Mouse (Mus musculus): ENCODE results near the gene Trdmt1. TPM values are rescaled to one million over a fixed set of nuclear protein-coding genes. Genes with fewer than 3 reads are reported as not detected.

Gene Trdmt1
- total and polyA plus RNA-seq, 2 experiments: 0.83 to 3.9 TPM

- H3K27ac ChIP-seq (replicated peaks; ENCODE audit: insufficient read depth, low read depth, low read length): peak overlapping the region; percentile 58
- H3K79me2 ChIP-seq (ENCODE audit: control insufficient read depth, insufficient read depth, low read length): no peaks in the 10 kb centered on the region
- peak overlapping the region; percentile 54 for H3K9ac ChIP-seq (ENCODE audit: low read depth, low read length)
- 1% methylated on average over 46 of the region's 46 CpGs for WGBS
- H3K36me3 ChIP-seq (ENCODE audit: control insufficient read depth, insufficient read depth, low read length): no peaks in the 10 kb centered on the region
- H3K4me1 ChIP-seq (ENCODE audit: control insufficient read depth, insufficient read depth, low read length): peaks cover 3% of the 10 kb centered on the region; the same call in 1 of the 2 replicates
- TF ChIP-seq POLR2A (IDR thresholded peaks at IDR 0.05; ENCODE audit: extremely low read depth, insufficient read depth, low read length) (peak; percentile 63; the same call in 1 of the 2 replicates), CTCF (IDR thresholded peaks at IDR 0.05; ENCODE audit: low read depth, low read length) (no peak)
- 0 out of 2 replicates have a peak, but pooled peaks cover 2% of the 10 kb centered on the region for H3K27me3 ChIP-seq (ENCODE audit: control insufficient read depth, insufficient read depth, low read length)
- DNase-seq (ENCODE audit: extremely low read depth, low read depth, low spot score): peak; percentile 24
- H3K4me3 ChIP-seq (ENCODE audit: insufficient read depth, low read depth, low read length): peak overlapping the region; percentile 67
These were observed 29.8 kb upstream of the Trdmt1 start for GRCm38 (mm10) chr2:13574066-13574800.

- DNase-seq (ENCODE audit: extremely low read depth, low read depth, low spot score): peak; percentile 38
- Histone ChIP-seq H3K79me2 (ENCODE audit: control insufficient read depth, insufficient read depth, low read length) (no peaks in the 10 kb centered on the region), H3K27ac (replicated peaks; ENCODE audit: insufficient read depth, low read depth, low read length) (peak within 1 kb of the TSS; percentile 58), H3K4me3 (ENCODE audit: insufficient read depth, low read depth, low read length) (peak within 1 kb of the TSS; percentile 67), H3K9ac (ENCODE audit: low read depth, low read length) (peak within 1 kb of the TSS; percentile 54), H3K4me1 (ENCODE audit: control insufficient read depth, insufficient read depth, low read length) (peaks cover 3% of the 10 kb centered on the region; the same call in 1 of the 2 replicates), H3K27me3 (ENCODE audit: control insufficient read depth, insufficient read depth, low read length) (0 out of 2 replicates have a peak, but pooled peaks cover 2% of the 10 kb centered on the region), H3K36me3 (ENCODE audit: control insufficient read depth, insufficient read depth, low read length) (no peaks in the 10 kb centered on the region)
- TF ChIP-seq POLR2A (IDR thresholded peaks at IDR 0.05; ENCODE audit: extremely low read depth, insufficient read depth, low read length): 0 out of 2 replicates have a peak, but pooled peaks have one; percentile 33
- no peak for TF ChIP-seq CTCF (IDR thresholded peaks at IDR 0.05; ENCODE audit: low read depth, low read length)
- 3% methylated on average over 26 of the region's 26 CpGs for WGBS
These were observed 29.1 kb upstream of the Trdmt1 start, which contains the start of gene Vim for GRCm38 (mm10) chr2:13573408-13574065. TSS of gene Vim (plus strand) at chr2:13573927.

GRCm38 (mm10) chr2:13572647-13573407, 28.4 kb upstream of the Trdmt1 start:
- peak; percentile 17 for DNase-seq (ENCODE audit: extremely low read depth, low read depth, low spot score)
- Histone ChIP-seq H3K27me3 (ENCODE audit: control insufficient read depth, insufficient read depth, low read length) (0 out of 2 replicates have a peak, but pooled peaks cover 2% of the 10 kb centered on the region), H3K79me2 (ENCODE audit: control insufficient read depth, insufficient read depth, low read length) (no peaks in the 10 kb centered on the region), H3K27ac (replicated peaks; ENCODE audit: insufficient read depth, low read depth, low read length) (0 out of 2 replicates have a peak overlapping the region, but pooled peaks have one; percentile 19), H3K4me3 (ENCODE audit: insufficient read depth, low read depth, low read length) (no peak overlapping the region), H3K36me3 (ENCODE audit: control insufficient read depth, insufficient read depth, low read length) (no peaks in the 10 kb centered on the region), H3K4me1 (ENCODE audit: control insufficient read depth, insufficient read depth, low read length) (peaks cover 3% of the 10 kb centered on the region; the same call in 1 of the 2 replicates), H3K9ac (ENCODE audit: low read depth, low read length) (no peak overlapping the region)
- TF ChIP-seq CTCF (IDR thresholded peaks at IDR 0.05; ENCODE audit: low read depth, low read length): no peak
- no peak for TF ChIP-seq POLR2A (IDR thresholded peaks at IDR 0.05; ENCODE audit: extremely low read depth, insufficient read depth, low read length)
- whole genome bisulfite sequencing: 27% methylated on average over 12 of the region's 12 CpGs

- H3K9ac ChIP-seq (ENCODE audit: low read depth, low read length): no peak overlapping the region
- peaks cover 3% of the 10 kb centered on the region; the same call in 1 of the 2 replicates for H3K4me1 ChIP-seq (ENCODE audit: control insufficient read depth, insufficient read depth, low read length)
- no peaks in the 10 kb centered on the region for H3K79me2 ChIP-seq (ENCODE audit: control insufficient read depth, insufficient read depth, low read length)
- H3K4me3 ChIP-seq (ENCODE audit: insufficient read depth, low read depth, low read length): no peak overlapping the region
- no peaks in the 10 kb centered on the region for H3K36me3 ChIP-seq (ENCODE audit: control insufficient read depth, insufficient read depth, low read length)
- 53% methylated on average over 4 of the region's 4 CpGs for WGBS
- no peak for TF ChIP-seq POLR2A (IDR thresholded peaks at IDR 0.05; ENCODE audit: extremely low read depth, insufficient read depth, low read length)
- TF ChIP-seq CTCF (IDR thresholded peaks at IDR 0.05; ENCODE audit: low read depth, low read length): no peak
- no peak for DNase-seq (ENCODE audit: extremely low read depth, low read depth, low spot score)
- H3K27ac ChIP-seq (replicated peaks; ENCODE audit: insufficient read depth, low read depth, low read length): no peak overlapping the region
- 0 out of 2 replicates have a peak, but pooled peaks cover 2% of the 10 kb centered on the region for H3K27me3 ChIP-seq (ENCODE audit: control insufficient read depth, insufficient read depth, low read length)
These were observed 27.7 kb upstream of the Trdmt1 start for GRCm38 (mm10) chr2:13572101-13572553.

GRCm38 (mm10) chr2:13570122-13570521, 25.7 kb upstream of the Trdmt1 start:
- H3K4me3 ChIP-seq (ENCODE audit: insufficient read depth, low read depth, low read length): no peak overlapping the region
- no peaks in the 10 kb centered on the region for H3K79me2 ChIP-seq (ENCODE audit: control insufficient read depth, insufficient read depth, low read length)
- no peak for DNase-seq (ENCODE audit: extremely low read depth, low read depth, low spot score)
- no peak overlapping the region for H3K27ac ChIP-seq (replicated peaks; ENCODE audit: insufficient read depth, low read depth, low read length)
- H3K9ac ChIP-seq (ENCODE audit: low read depth, low read length): no peak overlapping the region
- TF ChIP-seq CTCF (IDR thresholded peaks at IDR 0.05; ENCODE audit: low read depth, low read length): no peak
- no peak for TF ChIP-seq POLR2A (IDR thresholded peaks at IDR 0.05; ENCODE audit: extremely low read depth, insufficient read depth, low read length)
- H3K4me1 ChIP-seq (ENCODE audit: control insufficient read depth, insufficient read depth, low read length): peaks cover 3% of the 10 kb centered on the region; the same call in 1 of the 2 replicates
- WGBS: 72% methylated on average over 2 of the region's 2 CpGs
- 0 out of 2 replicates have a peak, but pooled peaks cover 2% of the 10 kb centered on the region for H3K27me3 ChIP-seq (ENCODE audit: control insufficient read depth, insufficient read depth, low read length)
- no peaks in the 10 kb centered on the region for H3K36me3 ChIP-seq (ENCODE audit: control insufficient read depth, insufficient read depth, low read length)

Measured in liver, adult 2 months (tissue).